Mouse (Mus musculus) C2C12 (cell line): ENCODE results near the gene Zdhhc22. TPM values are rescaled to one million over a fixed set of nuclear protein-coding genes. Genes with fewer than 3 reads are reported as not detected.

ENCODE experiments used
- H3K27me3 ChIP-seq: one replicate; pipeline ENCODE4 v1.6.1; 2011; ENCODE audit not compliant: control insufficient read depth, insufficient read depth, insufficient read length
- H3K36me3 ChIP-seq: one replicate; pipeline ENCODE4 v1.6.1; 2011; ENCODE audit not compliant: control insufficient read depth, insufficient read depth
- H3K4me3 ChIP-seq: one replicate; pipeline ENCODE4 v1.5.1; 2011; ENCODE audit warnings: mild to moderate bottlenecking, control low read depth; ENCODE audit not compliant: poor library complexity, insufficient read depth, severe bottlenecking
- H3K79me2 ChIP-seq: one replicate; pipeline ENCODE4 v1.6.1; 2011; ENCODE audit not compliant: control insufficient read depth, insufficient read depth
- H3K79me3 ChIP-seq: one replicate; pipeline ENCODE4 v1.6.1; 2011; ENCODE audit warnings: low read depth, control low read depth
- H3ac ChIP-seq: one replicate; pipeline ENCODE3; 2011; ENCODE audit warnings: low read depth; ENCODE audit not compliant: control insufficient read depth, insufficient read length
- CEBPB ChIP-seq: IDR thresholded peaks from one replicate; pipeline ENCODE4 v1.6.1; 2011; ENCODE audit warnings: low read depth, mild to moderate bottlenecking, control low read depth, moderate library complexity
- CTCF ChIP-seq: IDR thresholded peaks from one replicate; pipeline ENCODE4 v1.5.1; 2011; ENCODE audit not compliant: control insufficient read depth, insufficient read depth, insufficient read length
- FOSL1 ChIP-seq: IDR thresholded peaks from one replicate; pipeline ENCODE4 v1.8.0; 2011; ENCODE audit warnings: mild to moderate bottlenecking, low read length; ENCODE audit not compliant: poor library complexity, insufficient read depth, severe bottlenecking
- MAX ChIP-seq: IDR thresholded peaks from one replicate; pipeline ENCODE4 v1.6.1; 2011; ENCODE audit warnings: mild to moderate bottlenecking, control low read depth
- MYOD1 ChIP-seq: IDR thresholded peaks from one replicate; pipeline ENCODE4 v1.6.1; 2011; ENCODE audit warnings: low read depth; ENCODE audit not compliant: control insufficient read depth, insufficient read length
- MYOG ChIP-seq: IDR thresholded peaks from one replicate; pipeline ENCODE4 v1.6.1; 2011; ENCODE audit not compliant: control insufficient read depth, insufficient read length; ENCODE audit errors: extremely low read depth
- USF1 ChIP-seq: IDR thresholded peaks from one replicate; pipeline ENCODE4 v1.6.1; 2011; ENCODE audit warnings: low read depth, mild to moderate bottlenecking, control low read depth, moderate library complexity
- polyA plus RNA-seq: library from polyadenylated mRNA; unstranded; fragments of >200 nt; fragmentation: generic; extraction: Trizol; gene quantifications from one replicate; pipeline ENCODE4 v1.2.1, GENCODE M21; 2012; ENCODE audit warnings: missing spikeins

The Zdhhc22 gene
- polyA plus RNA-seq, 1 experiment = not detected

GRCm38 (mm10) chr12:87002209-87002608, 12.0 kb upstream of the Zdhhc22 start:
- no peaks in the 10 kb centered on the region for H3K79me3 ChIP-seq
- no peaks in the 10 kb centered on the region for H3K79me2 ChIP-seq
- no peak overlapping the region for H3K4me3 ChIP-seq
- H3K27me3 ChIP-seq = peaks cover 42% of the 10 kb centered on the region
- TF ChIP-seq MYOG (no peak), MYOD1 (no peak), USF1 (no peak)
- no peaks in the 10 kb centered on the region for H3K36me3 ChIP-seq
- no peak overlapping the region for H3ac ChIP-seq

GRCm38 (mm10) chr12:87000840-87001176, 10.6 kb upstream of the Zdhhc22 start:
- H3K4me3 ChIP-seq = no peak overlapping the region

GRCm38 (mm10) chr12:87000151-87000839, 10.1 kb upstream of the Zdhhc22 start:
- TF ChIP-seq FOSL1 = no peak
- TF ChIP-seq USF1 = no peak
- no peak for TF ChIP-seq MYOD1
- TF ChIP-seq CTCF = no peak
- TF ChIP-seq CEBPB = no peak
- TF ChIP-seq MYOG = no peak
- no peak for TF ChIP-seq MAX

More at GRCm38 (mm10) chr12:87000840-87001176, 10.6 kb upstream of the Zdhhc22 start:
- Histone ChIP-seq H3K27me3 (peaks cover 28% of the 10 kb centered on the region), H3K79me3 (no peaks in the 10 kb centered on the region), H3K36me3 (no peaks in the 10 kb centered on the region), H3K79me2 (no peaks in the 10 kb centered on the region), H3ac (no peak overlapping the region)
- TF ChIP-seq CTCF (no peak), CEBPB (no peak), MYOG (no peak), USF1 (no peak), MYOD1 (no peak), MAX (no peak)

GRCm38 (mm10) chr12:86999283-86999820, 9.1 kb upstream of the Zdhhc22 start:
- Histone ChIP-seq H3K4me3 (no peak overlapping the region), H3K36me3 (no peaks in the 10 kb centered on the region), H3K79me3 (no peaks in the 10 kb centered on the region), H3K27me3 (peaks cover 19% of the 10 kb centered on the region), H3K79me2 (no peaks in the 10 kb centered on the region), H3ac (no peak overlapping the region)
- TF ChIP-seq MYOD1 (no peak), MYOG (no peak), FOSL1 (no peak), CTCF (no peak), MAX (no peak), USF1 (no peak), CEBPB (no peak)

More at GRCm38 (mm10) chr12:87000151-87000839, 10.1 kb upstream of the Zdhhc22 start:
- H3K79me2 ChIP-seq = no peaks in the 10 kb centered on the region
- H3K4me3 ChIP-seq = no peak overlapping the region
- peaks cover 23% of the 10 kb centered on the region for H3K27me3 ChIP-seq
- H3K79me3 ChIP-seq = no peaks in the 10 kb centered on the region
- no peaks in the 10 kb centered on the region for H3K36me3 ChIP-seq
- H3ac ChIP-seq = no peak overlapping the region

- Histone ChIP-seq H3K36me3 (no peaks in the 10 kb centered on the region), H3K79me2 (no peaks in the 10 kb centered on the region)
- TF ChIP-seq MAX (no peak), MYOD1 (no peak), USF1 (no peak), FOSL1 (no peak), CTCF (no peak)
Observed at GRCm38 (mm10) chr12:86998699-86999098, 8.5 kb upstream of the Zdhhc22 start.

GRCm38 (mm10) chr12:86995931-86996330, 5.7 kb upstream of the Zdhhc22 start:
- Histone ChIP-seq H3K36me3 (no peaks in the 10 kb centered on the region), H3K79me2 (no peaks in the 10 kb centered on the region), H3ac (no peak overlapping the region), H3K27me3 (peaks cover 22% of the 10 kb centered on the region), H3K79me3 (no peaks in the 10 kb centered on the region), H3K4me3 (no peak overlapping the region)
- TF ChIP-seq MYOG (no peak), MYOD1 (no peak), CTCF (no peak)

More at GRCm38 (mm10) chr12:86998699-86999098, 8.5 kb upstream of the Zdhhc22 start:
- Histone ChIP-seq H3K79me3 (no peaks in the 10 kb centered on the region), H3K4me3 (no peak overlapping the region), H3ac (no peak overlapping the region), H3K27me3 (peaks cover 16% of the 10 kb centered on the region)
